Mouse (Mus musculus) lung, embryonic 16.5 days (tissue): Measurements from ENCODE around the gene Rhobtb3. TPM values are rescaled to one million over a fixed set of nuclear protein-coding genes. Genes with fewer than 3 reads are reported as not detected.

Experiments
- ATAC-seq: fragments of 200-750 bp; cut with Nextera tagmentation; 2 replicates; pipeline ENCODE4 v1.8.0; 2017; ENCODE audit warnings: low read depth, mild to moderate bottlenecking, moderate library complexity
- H3K27ac ChIP-seq: fragments of 300-500 bp; sonication (generic); 2 replicates; pipeline ENCODE4 v1.5.1; 2014; ENCODE audit warnings: mild to moderate bottlenecking, control low read depth, low read length
- H3K27me3 ChIP-seq: fragments of 300-500 bp; sonication (generic); 2 replicates; pipeline ENCODE4 v1.6.1; 2014; ENCODE audit warnings: low read depth, low read length, mixed read lengths; ENCODE audit not compliant: control insufficient read depth, insufficient read depth
- H3K36me3 ChIP-seq: fragments of 300-500 bp; sonication (generic); 2 replicates; pipeline ENCODE4 v1.6.1; 2014; ENCODE audit warnings: low read length; ENCODE audit not compliant: control insufficient read depth, insufficient read depth
- H3K4me1 ChIP-seq: fragments of 300-500 bp; sonication (generic); replicated peaks from 2 replicates; pipeline ENCODE4 v1.6.1; 2014; ENCODE audit warnings: low read length, mixed read lengths; ENCODE audit not compliant: control insufficient read depth, insufficient read depth
- H3K4me2 ChIP-seq: fragments of 300-500 bp; sonication (generic); 2 replicates; pipeline ENCODE4 v1.6.1; 2014; ENCODE audit warnings: low read depth, low read length, control low read depth
- H3K4me3 ChIP-seq: fragments of 300-500 bp; sonication (generic); 2 replicates; pipeline ENCODE4 v1.5.1; 2014; ENCODE audit warnings: mild to moderate bottlenecking, low read length, control low read depth
- H3K9ac ChIP-seq: fragments of 300-500 bp; sonication (generic); 2 replicates; pipeline ENCODE4 v1.6.1; 2014; ENCODE audit warnings: low read length, control low read depth
- H3K9me3 ChIP-seq: fragments of 300-500 bp; sonication (generic); 2 replicates; pipeline ENCODE4 v1.6.1; 2016; ENCODE audit warnings: low read length; ENCODE audit not compliant: control insufficient read depth
- WGBS: fragments of 180-500 bp; shearing (Covaris S2); extraction: QIAGEN DNeasy Blood & Tissue Kit; methylation state at CpG from one replicate; pipeline ENCODE4 v1.1.7; 2014; 5-methylcytosine and 5-hydroxymethylcytosine counted together
- polyA plus RNA-seq: library from polyadenylated mRNA; unstranded; fragments of >200 nt; fragmentation: Nextera tagmentation; extraction: Ambion mirVana; gene quantifications from 2 replicates; pipeline ENCODE4 v1.2.1, GENCODE M21; 2015

The Rhobtb3 gene
- polyA plus RNA-seq = 19.8 and 24.7 TPM in 2 replicates

GRCm38 (mm10) chr13:75943189-75944043 is at the start of gene Rhobtb3:
Gene Rhobtb3, minus strand, starts transcription at chr13:75943925.
- peak within 1 kb of the TSS; percentile 83 for H3K4me2 ChIP-seq
- H3K9me3 ChIP-seq = no peaks in the 10 kb centered on the region
- H3K4me3 ChIP-seq = peak within 1 kb of the TSS; percentile 92
- no peaks in the 10 kb centered on the region for H3K27me3 ChIP-seq
- peak; percentile 90 for ATAC-seq
- under 1% methylated on average over 82 of the region's 110 CpGs for WGBS
- H3K36me3 ChIP-seq = peaks cover 2% of the 10 kb centered on the region
- H3K9ac ChIP-seq = peak within 1 kb of the TSS; percentile 96
- H3K27ac ChIP-seq = peak within 1 kb of the TSS; percentile 98
- peaks cover 10% of the 10 kb centered on the region for H3K4me1 ChIP-seq

DNA sequence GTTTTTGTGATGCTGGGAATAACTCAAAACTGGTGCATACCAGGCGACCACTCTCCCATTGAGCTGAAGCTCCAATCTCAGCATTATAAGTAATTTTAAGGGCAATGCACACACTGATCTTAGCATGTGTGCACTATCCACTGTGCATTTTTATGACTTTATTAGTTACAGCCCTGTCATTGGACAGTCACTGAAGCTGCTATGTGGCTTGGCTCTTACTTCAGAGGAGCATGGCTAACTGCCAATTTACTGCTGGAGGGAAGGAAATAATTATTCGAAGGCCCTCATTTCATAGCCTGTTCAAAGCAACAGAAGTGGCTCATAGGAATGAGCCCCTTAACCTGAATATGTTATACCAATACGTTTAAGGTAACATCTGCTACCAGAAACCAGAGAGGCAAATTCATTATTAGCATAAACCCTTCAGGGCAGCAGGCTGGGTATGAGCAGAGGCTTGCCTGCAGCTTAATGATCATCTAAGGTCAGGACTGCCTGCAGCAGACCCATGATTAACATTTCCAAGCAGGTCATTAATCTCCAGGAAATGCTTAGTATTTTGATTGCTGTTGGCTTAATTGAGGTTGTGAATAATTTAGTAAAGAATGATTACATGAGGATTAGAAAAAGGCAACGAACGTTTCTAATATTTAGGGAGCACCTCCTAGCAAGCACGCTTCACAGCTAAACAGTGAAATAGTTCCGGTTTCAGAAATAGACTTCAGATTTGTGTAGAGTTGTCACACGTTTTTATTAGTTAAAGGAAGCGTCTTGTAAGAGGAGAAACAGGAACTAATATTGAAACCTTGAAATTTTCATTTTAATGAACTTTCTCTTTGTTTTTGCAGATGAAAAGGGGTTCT is 48.7 kb upstream of the Rhobtb3 start:
- Histone ChIP-seq H3K4me3 (no peak overlapping the region), H3K27me3 (no peaks in the 10 kb centered on the region), H3K4me1 (peaks cover 4% of the 10 kb centered on the region), H3K9ac (no peak overlapping the region), H3K27ac (no peak overlapping the region), H3K4me2 (no peak overlapping the region), H3K36me3 (no peaks in the 10 kb centered on the region), H3K9me3 (peaks cover 2% of the 10 kb centered on the region; the same call in 1 of the 2 replicates)
- ATAC-seq = peak; percentile 92
- 32% methylated on average over 9 of the region's 9 CpGs for WGBS

DNA sequence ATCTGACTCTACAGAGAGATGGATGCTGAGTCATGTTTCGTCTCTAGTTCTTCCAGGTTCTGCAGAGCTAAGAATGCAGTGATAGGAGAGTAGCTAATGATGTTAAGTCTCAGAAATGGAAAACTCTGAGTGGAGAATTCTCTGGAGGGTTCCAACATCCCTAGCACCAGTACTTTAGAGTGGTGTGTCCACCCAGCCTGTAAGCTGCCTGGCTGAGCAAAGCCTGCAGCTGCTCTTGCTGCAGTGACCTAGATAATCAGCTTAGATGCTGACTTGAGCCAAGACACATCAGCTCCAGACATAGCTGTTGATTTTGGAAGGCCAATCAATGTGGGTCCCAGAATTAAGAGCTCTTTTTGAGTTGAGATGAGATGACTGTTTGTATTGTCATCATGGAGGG is 44.4 kb upstream of the Rhobtb3 start:
- no peaks in the 10 kb centered on the region for H3K36me3 ChIP-seq
- no peak overlapping the region for H3K9ac ChIP-seq
- no peak overlapping the region for H3K27ac ChIP-seq
- H3K4me3 ChIP-seq = no peak overlapping the region
- H3K4me2 ChIP-seq = no peak overlapping the region
- 87% methylated on average over 1 of the region's 1 CpGs for WGBS
- H3K9me3 ChIP-seq = no peaks in the 10 kb centered on the region
- H3K27me3 ChIP-seq = no peaks in the 10 kb centered on the region
- no peak for ATAC-seq
- H3K4me1 ChIP-seq = peaks cover 4% of the 10 kb centered on the region

- no peak for ATAC-seq
- Histone ChIP-seq H3K27me3 (no peaks in the 10 kb centered on the region; the same call in 1 of the 2 replicates), H3K27ac (no peak overlapping the region), H3K36me3 (no peaks in the 10 kb centered on the region), H3K4me3 (no peak overlapping the region), H3K4me2 (no peak overlapping the region), H3K9me3 (no peaks in the 10 kb centered on the region), H3K4me1 (no peaks in the 10 kb centered on the region), H3K9ac (no peak overlapping the region)
Observed at GRCm38 (mm10) chr13:75981901-75982300, 38.2 kb upstream of the Rhobtb3 start.

DNA sequence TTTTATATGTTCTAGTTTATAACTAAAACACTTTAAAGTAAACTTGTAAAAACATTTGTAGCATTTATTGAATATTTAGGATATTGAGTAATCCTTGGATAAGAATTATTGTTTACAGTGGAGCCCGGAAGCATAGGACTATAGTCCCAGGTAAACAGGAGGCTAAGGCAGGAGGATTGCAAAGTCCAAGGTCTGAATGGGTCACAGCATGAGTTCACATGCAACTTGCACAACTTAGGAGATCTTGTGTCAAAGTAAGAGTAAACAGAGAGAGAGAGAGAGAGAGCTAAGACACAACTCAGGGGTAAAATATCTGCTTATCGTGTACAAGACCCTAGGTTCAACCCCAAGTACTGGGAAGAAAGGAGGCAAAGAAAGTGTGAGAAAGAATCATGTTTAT is 32.9 kb upstream of the Rhobtb3 start:
- Histone ChIP-seq H3K36me3 (no peaks in the 10 kb centered on the region), H3K4me2 (no peak overlapping the region), H3K27me3 (no peaks in the 10 kb centered on the region; the same call in 1 of the 2 replicates), H3K9me3 (no peaks in the 10 kb centered on the region), H3K27ac (no peak overlapping the region), H3K9ac (no peak overlapping the region), H3K4me3 (no peak overlapping the region), H3K4me1 (no peaks in the 10 kb centered on the region)
- no peak for ATAC-seq
- 58% methylated on average over 2 of the region's 2 CpGs for WGBS

- no peaks in the 10 kb centered on the region; the same call in 1 of the 2 replicates for H3K27me3 ChIP-seq
- no peaks in the 10 kb centered on the region for H3K9me3 ChIP-seq
- ATAC-seq = no peak
- WGBS = 57% methylated on average over 2 of the region's 2 CpGs
- no peak overlapping the region for H3K4me2 ChIP-seq
- H3K9ac ChIP-seq = no peak overlapping the region
- H3K4me3 ChIP-seq = no peak overlapping the region
- H3K36me3 ChIP-seq = no peaks in the 10 kb centered on the region
- H3K27ac ChIP-seq = no peak overlapping the region
- H3K4me1 ChIP-seq = no peaks in the 10 kb centered on the region
Observed at GRCm38 (mm10) chr13:75976218-75976617, 32.5 kb upstream of the Rhobtb3 start.

- Histone ChIP-seq H3K27ac (no peak overlapping the region), H3K4me3 (no peak overlapping the region), H3K9me3 (no peaks in the 10 kb centered on the region), H3K36me3 (no peaks in the 10 kb centered on the region), H3K9ac (no peak overlapping the region), H3K4me2 (no peak overlapping the region), H3K4me1 (no peaks in the 10 kb centered on the region), H3K27me3 (no peaks in the 10 kb centered on the region; the same call in 1 of the 2 replicates)
- WGBS = 65% methylated on average over 1 of the region's 1 CpGs
- no peak for ATAC-seq
Observed at GRCm38 (mm10) chr13:75975629-75976028, 31.9 kb upstream of the Rhobtb3 start.

DNA sequence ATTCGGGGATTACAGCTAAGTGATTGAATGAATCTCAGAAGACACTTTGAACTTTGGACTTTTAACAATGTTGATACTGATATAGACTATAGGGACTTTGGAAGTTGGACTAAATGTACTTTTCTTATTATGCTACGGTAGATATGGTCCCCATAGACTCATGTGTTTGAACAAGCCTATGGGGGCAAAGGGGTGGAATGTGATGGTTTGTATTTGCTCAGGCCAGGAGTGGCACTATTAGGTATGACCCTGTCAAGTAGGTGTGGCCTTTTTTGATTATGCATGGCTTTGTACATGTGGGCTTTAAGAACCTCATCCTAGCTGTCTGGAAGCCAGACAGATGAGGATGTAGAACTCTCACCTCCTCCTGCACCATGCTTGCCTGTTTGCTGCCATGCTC is 30.8 kb upstream of the Rhobtb3 start:
- no peak overlapping the region for H3K4me3 ChIP-seq
- H3K9ac ChIP-seq = no peak overlapping the region
- no peaks in the 10 kb centered on the region for H3K9me3 ChIP-seq
- H3K4me2 ChIP-seq = no peak overlapping the region
- no peak overlapping the region for H3K27ac ChIP-seq
- H3K4me1 ChIP-seq = no peaks in the 10 kb centered on the region
- no peaks in the 10 kb centered on the region; the same call in 1 of the 2 replicates for H3K27me3 ChIP-seq
- 56% methylated on average over 2 of the region's 2 CpGs for WGBS
- H3K36me3 ChIP-seq = no peaks in the 10 kb centered on the region
- ATAC-seq = no peak

DNA sequence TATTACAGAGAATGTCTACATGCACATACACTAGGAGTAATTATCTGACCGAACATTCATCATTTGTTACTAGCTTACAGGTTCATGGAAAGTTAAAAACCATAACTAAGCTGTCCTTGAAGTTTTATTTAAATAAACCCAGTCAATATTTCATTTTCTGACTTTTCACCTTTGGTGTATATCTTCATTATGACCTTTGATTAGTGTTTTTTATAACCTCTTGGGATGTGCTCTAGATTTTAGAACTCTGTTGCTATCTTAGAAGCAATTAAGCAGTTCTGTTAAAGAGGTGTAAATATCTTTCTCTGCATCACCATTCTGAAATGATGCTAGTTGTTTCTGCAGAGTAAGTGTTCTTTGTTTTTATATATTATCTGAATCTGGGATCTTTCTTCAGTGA is 23.1 kb upstream of the Rhobtb3 start, which contains the start of gene Spata9:
TSS of gene Spata9 (plus strand) at position 301 of the 400 bp plus-strand sequence.
- H3K4me3 ChIP-seq = no peak within 1 kb of the TSS
- no peaks in the 10 kb centered on the region for H3K36me3 ChIP-seq
- H3K9me3 ChIP-seq = 0 out of 2 replicates have a peak, but pooled peaks cover 4% of the 10 kb centered on the region
- 86% methylated on average over 1 of the region's 1 CpGs for WGBS
- H3K4me2 ChIP-seq = no peak within 1 kb of the TSS
- H3K27me3 ChIP-seq = no peaks in the 10 kb centered on the region
- no peak within 1 kb of the TSS for H3K27ac ChIP-seq
- no peak for ATAC-seq
- no peaks in the 10 kb centered on the region for H3K4me1 ChIP-seq
- no peak within 1 kb of the TSS for H3K9ac ChIP-seq
